Mouse (Mus musculus) heart, embryonic 12.5 days (tissue): ENCODE measurements around the gene Lmo3. TPM values are rescaled to one million over a fixed set of nuclear protein-coding genes. Genes with fewer than 3 reads are reported as not detected.

ENCODE experiments used
- ATAC-seq: fragments of 200-750 bp; cut with Nextera tagmentation; 2 replicates; pipeline ENCODE4 v1.8.0; 2017; ENCODE audit warnings: moderate TSS enrichment, moderate library complexity; ENCODE audit not compliant: insufficient number of reproducible peaks, low FRiP score
- H3K27ac ChIP-seq: fragments of 300-500 bp; sonication (generic); 2 replicates; pipeline ENCODE4 v1.5.1; 2016; ENCODE audit warnings: mild to moderate bottlenecking, moderate library complexity; ENCODE audit not compliant: poor library complexity, severe bottlenecking
- H3K27me3 ChIP-seq: fragments of 300-500 bp; sonication (generic); replicated peaks from 2 replicates; pipeline ENCODE4 v1.6.1; 2016; ENCODE audit warnings: mild to moderate bottlenecking, moderate library complexity
- H3K36me3 ChIP-seq: fragments of 300-500 bp; sonication (generic); 2 replicates; pipeline ENCODE4 v1.6.1; 2016; ENCODE audit warnings: mild to moderate bottlenecking, moderate library complexity
- H3K4me1 ChIP-seq: fragments of 300-500 bp; sonication (generic); replicated peaks from 2 replicates; pipeline ENCODE4 v1.6.1; 2016; ENCODE audit warnings: mild to moderate bottlenecking
- H3K4me2 ChIP-seq: fragments of 300-500 bp; sonication (generic); 2 replicates; pipeline ENCODE4 v1.6.1; 2016; ENCODE audit warnings: mild to moderate bottlenecking, moderate library complexity
- H3K4me3 ChIP-seq: fragments of 300-500 bp; sonication (generic); 2 replicates; pipeline ENCODE4 v1.5.1; 2016; ENCODE audit warnings: mild to moderate bottlenecking
- H3K9ac ChIP-seq: fragments of 300-500 bp; sonication (generic); 2 replicates; pipeline ENCODE4 v1.6.1; 2016; ENCODE audit warnings: mild to moderate bottlenecking, moderate library complexity
- H3K9me3 ChIP-seq: fragments of 300-500 bp; sonication (generic); replicated peaks from 2 replicates; pipeline ENCODE4 v1.6.1; 2016; ENCODE audit warnings: mild to moderate bottlenecking, moderate library complexity
- WGBS: fragments of 180-500 bp; shearing (Covaris S2); methylation state at CpG from one replicate; pipeline ENCODE4 v1.1.7; 2016; 5-methylcytosine and 5-hydroxymethylcytosine counted together
- polyA plus RNA-seq: library from polyadenylated mRNA; unstranded; fragments of >200 nt; fragmentation: Nextera tagmentation; extraction: Ambion mirVana; gene quantifications from 2 replicates; pipeline ENCODE4 v1.2.1, GENCODE M21; 2016

Lmo3 gene
- polyA plus RNA-seq, 1 experiment from 2014 or later: 1.4 TPM

DNA sequence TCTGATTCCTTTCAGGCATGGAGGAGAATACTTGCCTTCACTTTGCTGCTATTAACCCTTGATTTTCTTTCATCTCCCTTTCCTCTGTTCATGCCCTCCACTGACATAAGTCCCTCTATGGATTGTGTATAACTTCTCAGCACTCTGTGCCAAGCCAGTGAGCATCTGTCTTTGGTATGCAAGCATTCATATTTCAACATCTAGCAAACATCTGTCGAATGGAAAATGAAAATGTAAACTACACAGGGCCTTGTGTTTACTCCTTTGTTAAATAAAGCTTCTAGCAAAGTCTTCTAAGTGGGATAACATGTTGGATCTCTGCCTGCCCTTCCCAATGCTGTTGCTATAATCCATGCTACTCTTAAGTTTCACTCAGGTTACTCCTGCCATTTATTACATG is 75.1 kb downstream of the Lmo3 start:
- Histone ChIP-seq H3K36me3 (no peaks in the 10 kb centered on the region), H3K4me1 (no peaks in the 10 kb centered on the region), H3K9me3 (no peaks in the 10 kb centered on the region; the same call in 1 of the 2 replicates), H3K4me3 (no peak overlapping the region), H3K4me2 (no peak overlapping the region), H3K9ac (no peak overlapping the region), H3K27ac (no peak overlapping the region), H3K27me3 (no peaks in the 10 kb centered on the region)
- WGBS: 54% methylated on average over 1 of the region's 1 CpGs
- ATAC-seq: no peak

DNA sequence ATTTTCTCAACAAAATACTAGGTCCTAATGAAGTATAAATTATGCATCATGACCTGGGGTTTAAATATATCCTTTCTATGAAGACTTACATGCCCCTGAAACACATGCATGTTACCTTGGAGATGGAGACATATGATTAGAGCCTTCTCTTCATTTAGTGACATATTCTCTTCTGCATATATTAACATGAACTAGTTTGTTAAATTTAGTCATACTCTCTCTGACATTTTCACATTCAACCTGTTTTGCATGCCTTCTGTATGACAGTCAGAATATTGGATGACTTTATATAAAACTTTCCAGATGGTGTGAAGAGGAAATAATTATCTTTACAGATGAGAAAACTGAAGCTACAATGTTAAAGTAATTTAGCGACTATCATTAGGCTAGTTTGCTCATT is 77.8 kb downstream of the Lmo3 start:
- Histone ChIP-seq H3K4me3 (no peak overlapping the region), H3K27ac (no peak overlapping the region), H3K9me3 (no peaks in the 10 kb centered on the region), H3K27me3 (no peaks in the 10 kb centered on the region), H3K36me3 (no peaks in the 10 kb centered on the region), H3K4me2 (no peak overlapping the region), H3K9ac (no peak overlapping the region), H3K4me1 (no peaks in the 10 kb centered on the region)
- ATAC-seq: no peak
- WGBS: 79% methylated on average over 1 of the region's 1 CpGs

DNA sequence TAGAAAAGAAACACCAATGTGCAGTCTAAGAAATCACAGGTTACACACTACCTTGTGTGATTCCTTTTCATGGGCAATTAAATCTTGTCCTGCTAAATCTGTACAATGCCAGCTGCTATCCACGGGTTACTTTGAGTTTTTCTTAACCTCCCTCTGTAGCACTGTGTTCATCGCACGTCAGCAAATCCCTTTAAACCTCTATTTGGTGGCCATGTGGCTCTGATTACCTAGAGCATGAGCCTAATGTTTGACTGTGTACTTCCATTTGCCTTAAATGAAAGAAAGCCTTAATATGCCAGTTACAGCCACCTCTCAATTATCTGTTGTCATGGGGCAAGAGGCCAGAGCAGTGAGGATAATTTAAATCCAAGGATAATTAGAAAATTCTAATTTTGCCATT is 98.9 kb downstream of the Lmo3 start:
- Histone ChIP-seq H3K4me3 (no peak overlapping the region), H3K4me1 (no peaks in the 10 kb centered on the region), H3K9me3 (no peaks in the 10 kb centered on the region), H3K4me2 (no peak overlapping the region), H3K27me3 (no peaks in the 10 kb centered on the region), H3K9ac (no peak overlapping the region), H3K27ac (no peak overlapping the region), H3K36me3 (no peaks in the 10 kb centered on the region)
- ATAC-seq: no peak
- 81% methylated on average over 3 of the region's 3 CpGs for WGBS

DNA sequence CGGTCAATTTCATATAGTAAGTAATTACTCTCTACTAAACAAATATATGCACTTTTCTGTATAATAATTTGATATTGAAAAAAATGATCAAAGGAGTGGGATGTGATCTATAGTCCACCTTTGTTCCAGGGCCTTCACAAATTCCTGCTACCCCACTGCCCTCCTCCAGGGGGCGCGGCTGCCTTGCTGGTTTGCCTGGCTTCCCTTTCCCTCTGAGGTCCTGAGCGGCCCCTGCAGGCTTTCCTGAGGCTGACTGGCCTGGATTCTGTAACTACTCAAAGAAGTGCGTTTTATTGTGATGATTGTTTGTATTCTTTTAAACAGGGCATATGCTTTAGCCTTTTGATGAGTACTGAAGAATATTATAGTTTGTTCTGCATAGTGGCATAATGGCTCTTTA is 104.2 kb downstream of the Lmo3 start:
- no peaks in the 10 kb centered on the region for H3K9me3 ChIP-seq
- H3K27me3 ChIP-seq: no peaks in the 10 kb centered on the region
- H3K4me2 ChIP-seq: no peak overlapping the region
- H3K36me3 ChIP-seq: no peaks in the 10 kb centered on the region
- 15% methylated on average over 5 of the region's 5 CpGs for WGBS
- H3K27ac ChIP-seq: no peak overlapping the region
- ATAC-seq: no peak
- no peaks in the 10 kb centered on the region for H3K4me1 ChIP-seq
- H3K9ac ChIP-seq: no peak overlapping the region
- H3K4me3 ChIP-seq: no peak overlapping the region

DNA sequence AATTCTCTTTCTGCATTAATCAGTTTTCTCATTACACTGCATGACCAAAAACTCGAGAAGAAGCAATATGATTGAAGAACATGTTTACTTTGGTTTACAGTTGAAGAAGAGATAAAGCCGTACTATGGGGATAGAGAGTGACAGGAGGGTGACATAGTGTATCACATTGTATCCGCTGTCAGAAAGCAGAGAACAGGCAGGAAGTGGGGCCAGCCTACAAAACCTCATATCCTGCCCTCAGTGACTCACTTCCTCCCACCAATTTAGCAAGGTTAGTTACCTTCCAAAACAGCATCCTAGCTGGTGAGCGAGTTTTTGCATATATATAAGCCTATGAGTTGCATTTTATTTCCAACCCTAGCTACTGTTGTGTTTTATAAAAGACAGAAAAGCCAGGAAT is 112.6 kb downstream of the Lmo3 start:
- H3K4me1 ChIP-seq: no peaks in the 10 kb centered on the region
- ATAC-seq: no peak
- 63% methylated on average over 4 of the region's 4 CpGs for WGBS
- H3K4me3 ChIP-seq: no peak overlapping the region
- H3K36me3 ChIP-seq: no peaks in the 10 kb centered on the region
- no peak overlapping the region for H3K4me2 ChIP-seq
- H3K9me3 ChIP-seq: no peaks in the 10 kb centered on the region
- no peaks in the 10 kb centered on the region for H3K27me3 ChIP-seq
- H3K27ac ChIP-seq: no peak overlapping the region
- H3K9ac ChIP-seq: no peak overlapping the region

DNA sequence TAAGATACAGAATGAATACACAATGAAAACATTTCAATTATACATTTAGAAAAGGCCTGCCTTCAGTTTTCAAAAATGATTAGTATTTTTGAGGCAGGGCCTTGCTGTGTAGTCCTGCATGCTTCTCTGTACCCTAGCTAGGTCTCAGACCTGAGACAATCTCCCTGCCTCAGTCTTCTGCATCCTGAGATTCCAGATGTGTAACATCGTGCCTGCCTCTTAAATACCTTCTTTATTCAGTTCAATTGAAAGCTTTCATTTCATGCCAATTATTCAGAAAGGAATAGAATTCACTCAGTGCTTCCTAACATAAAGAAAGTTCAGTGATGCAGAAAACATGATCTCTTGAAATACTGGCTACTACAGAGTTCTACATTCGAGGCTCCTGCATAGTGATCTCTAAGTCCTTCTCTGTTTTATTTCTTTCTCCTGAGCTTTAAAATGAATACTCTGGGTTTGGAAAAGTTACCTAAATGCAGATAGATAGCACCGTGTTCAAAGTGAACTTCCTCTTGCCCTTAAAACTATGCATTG is 137.2 kb downstream of the Lmo3 start:
- no peak overlapping the region for H3K4me3 ChIP-seq
- H3K9me3 ChIP-seq: no peaks in the 10 kb centered on the region
- no peaks in the 10 kb centered on the region for H3K4me1 ChIP-seq
- no peak for ATAC-seq
- H3K36me3 ChIP-seq: no peaks in the 10 kb centered on the region
- H3K27ac ChIP-seq: no peak overlapping the region
- no peaks in the 10 kb centered on the region for H3K27me3 ChIP-seq
- no peak overlapping the region for H3K4me2 ChIP-seq
- 68% methylated on average over 3 of the region's 3 CpGs for WGBS
- H3K9ac ChIP-seq: no peak overlapping the region

DNA sequence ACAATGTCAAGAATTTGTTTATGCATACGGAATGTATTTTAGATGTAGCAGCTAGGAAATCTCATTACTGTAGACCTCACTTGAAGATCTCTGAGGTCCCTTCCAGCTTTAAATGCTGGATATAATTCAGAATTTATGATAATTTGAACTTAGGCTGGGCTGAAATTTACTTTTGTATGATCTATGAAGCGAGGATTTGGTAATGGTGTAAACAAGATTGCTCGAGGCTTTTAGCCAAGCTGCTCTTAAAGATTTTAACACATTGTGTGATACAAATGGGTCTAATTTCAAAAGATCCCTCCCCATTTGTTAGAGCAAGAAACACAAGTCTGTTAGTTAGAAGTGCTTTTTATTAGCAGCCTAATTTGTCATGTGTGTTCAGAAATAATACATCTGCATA is 144.4 kb downstream of the Lmo3 start:
- H3K27ac ChIP-seq: no peak overlapping the region
- ATAC-seq: no peak
- H3K9me3 ChIP-seq: no peaks in the 10 kb centered on the region
- no peaks in the 10 kb centered on the region for H3K36me3 ChIP-seq
- H3K4me1 ChIP-seq: no peaks in the 10 kb centered on the region
- 63% methylated on average over 3 of the region's 3 CpGs for WGBS
- no peak overlapping the region for H3K4me3 ChIP-seq
- H3K27me3 ChIP-seq: no peaks in the 10 kb centered on the region
- H3K4me2 ChIP-seq: no peak overlapping the region
- no peak overlapping the region for H3K9ac ChIP-seq

DNA sequence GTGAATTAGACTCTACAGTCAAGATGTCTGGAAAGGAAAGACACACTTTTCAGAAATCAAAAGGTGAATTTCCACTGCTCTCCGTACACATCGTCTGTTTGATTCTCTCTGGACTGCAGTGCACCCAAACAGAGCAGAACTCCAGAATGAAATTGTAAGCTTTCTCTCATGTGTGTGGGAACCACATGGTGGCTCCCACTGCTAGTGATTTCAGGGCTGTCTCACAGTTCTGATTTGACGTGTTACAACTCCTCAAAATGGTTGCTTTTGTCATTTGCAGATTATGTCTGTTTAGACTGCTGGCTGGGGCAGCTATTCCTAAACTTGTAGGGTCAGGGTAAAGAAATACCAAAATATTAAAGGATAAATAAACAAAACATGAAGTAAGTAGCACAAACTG is 145.0 kb downstream of the Lmo3 start:
- Histone ChIP-seq H3K4me1 (no peaks in the 10 kb centered on the region), H3K9ac (no peak overlapping the region), H3K27ac (no peak overlapping the region), H3K9me3 (no peaks in the 10 kb centered on the region), H3K4me2 (no peak overlapping the region), H3K36me3 (no peaks in the 10 kb centered on the region), H3K4me3 (no peak overlapping the region), H3K27me3 (no peaks in the 10 kb centered on the region)
- WGBS: 65% methylated on average over 3 of the region's 3 CpGs
- no peak for ATAC-seq

DNA sequence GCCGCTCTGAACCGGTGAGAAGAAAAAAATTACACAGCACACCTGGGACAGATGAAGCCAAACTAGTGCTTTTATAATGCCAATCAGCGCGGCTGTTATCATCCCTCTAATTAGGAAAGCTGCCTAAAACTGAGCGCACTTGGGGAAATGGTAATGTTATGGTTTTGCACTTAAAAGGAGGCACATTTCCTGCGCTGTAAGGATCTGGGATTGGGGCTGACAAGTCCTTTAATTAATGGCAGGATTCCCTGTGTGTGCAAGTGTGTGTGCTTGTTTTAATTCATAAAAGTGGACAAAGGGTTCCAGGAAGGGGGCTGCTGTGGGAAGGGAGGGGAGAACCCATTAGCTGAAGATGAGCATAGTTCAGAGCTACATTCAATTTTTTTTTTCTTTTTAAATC is 154.4 kb downstream of the Lmo3 start:
- H3K4me3 ChIP-seq: no peak overlapping the region
- no peak overlapping the region for H3K27ac ChIP-seq
- H3K27me3 ChIP-seq: 0 out of 2 replicates have a peak, but pooled peaks cover 5% of the 10 kb centered on the region
- H3K9ac ChIP-seq: no peak overlapping the region
- no peaks in the 10 kb centered on the region for H3K9me3 ChIP-seq
- no peak for ATAC-seq
- WGBS: 30% methylated on average over 6 of the region's 6 CpGs
- no peak overlapping the region for H3K4me2 ChIP-seq
- no peaks in the 10 kb centered on the region for H3K4me1 ChIP-seq
- no peaks in the 10 kb centered on the region for H3K36me3 ChIP-seq

DNA sequence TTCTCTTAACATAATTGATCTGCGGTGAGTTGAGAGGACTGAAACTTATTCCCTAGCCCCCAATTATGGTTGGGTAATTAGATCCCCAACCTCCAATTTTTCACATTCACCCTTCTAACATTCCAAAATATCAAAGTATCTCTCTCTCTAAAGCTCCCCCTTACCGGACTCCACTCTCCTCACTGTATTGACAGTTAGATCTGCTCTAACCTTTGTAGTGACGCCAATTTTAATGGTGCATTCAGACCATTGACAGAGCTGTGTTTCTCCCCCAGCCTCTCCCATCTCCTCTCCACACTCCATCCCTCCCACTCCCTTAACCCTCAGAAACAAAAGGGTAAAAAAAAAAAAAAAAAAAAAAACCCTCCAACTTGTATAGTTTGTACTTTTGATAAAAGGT is 154.9 kb downstream of the Lmo3 start:
- H3K27ac ChIP-seq: no peak overlapping the region
- ATAC-seq: no peak

DNA sequence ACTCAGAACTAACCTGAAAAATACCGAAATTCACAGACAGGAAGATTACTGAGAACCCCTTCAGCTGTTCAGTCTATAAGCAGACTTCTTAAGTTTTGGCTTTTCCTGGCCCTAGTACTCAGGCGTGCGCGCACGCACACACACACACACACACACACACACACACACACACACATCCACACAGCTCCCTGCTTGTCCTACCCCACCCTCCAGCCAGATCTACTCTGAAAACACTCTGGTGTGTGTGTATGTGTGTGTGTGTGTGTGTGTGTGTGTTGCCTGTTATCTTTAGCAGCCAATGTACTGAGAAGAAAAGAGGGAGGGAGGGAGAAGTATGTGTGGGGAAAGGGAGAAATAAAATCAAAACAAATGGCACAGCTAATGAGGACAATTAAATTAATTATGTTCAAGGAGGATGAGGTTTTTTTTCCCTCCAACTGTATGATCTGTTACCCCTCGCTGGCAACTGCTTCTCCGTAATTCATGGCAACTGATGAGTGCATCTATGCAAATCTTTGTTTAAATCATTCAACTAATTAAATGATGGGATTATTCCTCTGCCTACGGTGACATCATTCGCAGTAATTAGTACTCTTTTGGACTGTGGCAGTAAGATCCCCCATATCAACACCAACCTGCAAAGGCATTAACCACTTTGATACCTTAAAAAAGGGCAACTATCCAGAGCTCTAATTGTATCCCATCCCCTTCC is 157.1 kb downstream of the Lmo3 start:
- Histone ChIP-seq H3K27me3 (0 out of 2 replicates have a peak, but pooled peaks cover 9% of the 10 kb centered on the region), H3K27ac (no peak overlapping the region), H3K9ac (no peak overlapping the region), H3K4me1 (peaks cover 16% of the 10 kb centered on the region), H3K36me3 (no peaks in the 10 kb centered on the region), H3K4me2 (no peak overlapping the region), H3K9me3 (no peaks in the 10 kb centered on the region), H3K4me3 (no peak overlapping the region)
- 76% methylated on average over 9 of the region's 9 CpGs for WGBS
- ATAC-seq: no peak

More for the DNA sequence above, 154.9 kb downstream of the Lmo3 start:
- no peak overlapping the region for H3K4me2 ChIP-seq
- no peak overlapping the region for H3K4me3 ChIP-seq
- WGBS: 44% methylated on average over 3 of the region's 3 CpGs
- 0 out of 2 replicates have a peak, but pooled peaks cover 5% of the 10 kb centered on the region for H3K27me3 ChIP-seq
- H3K9me3 ChIP-seq: no peaks in the 10 kb centered on the region
- peaks cover 2% of the 10 kb centered on the region; the same call in 1 of the 2 replicates for H3K4me1 ChIP-seq
- H3K36me3 ChIP-seq: no peaks in the 10 kb centered on the region
- no peak overlapping the region for H3K9ac ChIP-seq
